ENCODE assay signal across 26 mouse cellular contexts in the genomic region with DNA sequence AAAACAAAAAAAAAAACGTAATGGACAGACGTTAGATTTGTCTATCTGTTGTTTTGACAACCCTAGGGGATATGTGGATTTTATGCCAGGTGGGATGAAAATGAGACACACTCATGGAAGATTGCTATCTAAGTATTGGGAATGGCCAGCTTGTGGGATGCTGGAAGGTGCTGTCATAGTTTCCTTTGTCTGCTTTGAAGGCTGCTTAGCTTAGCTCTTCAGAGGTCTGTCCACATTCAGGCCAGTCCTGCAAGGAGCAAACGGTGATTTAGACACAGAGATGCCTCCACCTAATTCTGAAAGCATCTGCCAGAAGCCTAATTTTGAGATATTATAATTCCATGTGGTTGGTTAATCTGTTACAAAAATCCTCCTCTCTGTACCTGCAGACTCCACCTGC.
A peak's percentile ranks its signal among the peaks of the same experiment; 100 is the strongest.
DNase-seq lines count a peak whose midpoint lies in the region; ATAC-seq lines count a peak whose summit lies in the region.
"Had no signal": no experiment of that assay in that cellular context is flagged by ENCODE, and none has a peak within 500 bp of the region (broad histone marks: within the 10 kb centered on the region; RNA-seq: fewer than 3 reads in every experiment).

No protein-coding gene starts in this region.

- H3K36me3 ChIP-seq in forebrain, embryonic 13.5 days (ENCODE audit: poor library complexity, severe bottlenecking): no peaks in the 10 kb centered on the region
- no peaks in the 10 kb centered on the region for H3K36me3 ChIP-seq in forebrain, embryonic 11.5 days (ENCODE audit: control insufficient read depth, insufficient read depth, low read length)
- no peaks in the 10 kb centered on the region for H3K36me3 ChIP-seq in neural tube, embryonic 13.5 days
- H3K36me3 ChIP-seq in neural tube, embryonic 15.5 days: no peaks in the 10 kb centered on the region
- no peaks in the 10 kb centered on the region for H3K36me3 ChIP-seq in midbrain, embryonic 13.5 days
- H3K36me3 ChIP-seq: G1E had no signal

- no peaks in the 10 kb centered on the region for H3K9me3 ChIP-seq in forebrain, embryonic 13.5 days (replicated peaks)
- no peaks in the 10 kb centered on the region for H3K9me3 ChIP-seq in forebrain, embryonic 11.5 days (ENCODE audit: control insufficient read depth, low read length)
- no peaks in the 10 kb centered on the region for H3K9me3 ChIP-seq in neural tube, embryonic 13.5 days
- H3K9me3 ChIP-seq in neural tube, embryonic 15.5 days (replicated peaks): no peaks in the 10 kb centered on the region
- no peaks in the 10 kb centered on the region for H3K9me3 ChIP-seq in midbrain, embryonic 13.5 days
- H3K9me3 ChIP-seq: G1E had no signal

- H3K27ac ChIP-seq in forebrain, embryonic 13.5 days: peak overlapping the region; percentile 69
- H3K27ac ChIP-seq in forebrain, embryonic 11.5 days (ENCODE audit: low read depth, low read length): no peak overlapping the region
- 0 out of 2 replicates have a peak overlapping the region, but pooled peaks have one; percentile 39 for H3K27ac ChIP-seq in neural tube, embryonic 13.5 days (replicated peaks)
- no peak overlapping the region for H3K27ac ChIP-seq in neural tube, embryonic 15.5 days (replicated peaks)
- peak overlapping the region; percentile 76 for H3K27ac ChIP-seq in midbrain, embryonic 13.5 days
- H3K27ac ChIP-seq: liver, embryonic 14.5 days had no signal

- H3K4me2 ChIP-seq in forebrain, embryonic 13.5 days: no peak overlapping the region
- no peak overlapping the region for H3K4me2 ChIP-seq in forebrain, embryonic 11.5 days (ENCODE audit: low read depth, low read length, severe bottlenecking)
- H3K4me2 ChIP-seq in neural tube, embryonic 13.5 days: no peak overlapping the region
- no peak overlapping the region for H3K4me2 ChIP-seq in neural tube, embryonic 15.5 days
- H3K4me2 ChIP-seq in midbrain, embryonic 13.5 days (replicated peaks): no peak overlapping the region
- H3K4me2 ChIP-seq: lung, embryonic 14.5 days had no signal

- no peak overlapping the region for H3K9ac ChIP-seq in forebrain, embryonic 13.5 days
- H3K9ac ChIP-seq in forebrain, embryonic 11.5 days (ENCODE audit: low read length): no peak overlapping the region
- no peak overlapping the region for H3K9ac ChIP-seq in neural tube, embryonic 13.5 days
- no peak overlapping the region for H3K9ac ChIP-seq in neural tube, embryonic 15.5 days (replicated peaks)
- no peak overlapping the region for H3K9ac ChIP-seq in midbrain, embryonic 13.5 days (replicated peaks)
- H3K9ac ChIP-seq: liver, embryonic 14.5 days; lung, embryonic 14.5 days had no signal

- no peaks in the 10 kb centered on the region for H3K27me3 ChIP-seq in forebrain, embryonic 13.5 days
- H3K27me3 ChIP-seq in forebrain, embryonic 11.5 days (ENCODE audit: control insufficient read depth, insufficient read depth, low read length): no peaks in the 10 kb centered on the region
- H3K27me3 ChIP-seq in neural tube, embryonic 13.5 days: no peaks in the 10 kb centered on the region
- H3K27me3 ChIP-seq in neural tube, embryonic 15.5 days (replicated peaks): no peaks in the 10 kb centered on the region
- no peaks in the 10 kb centered on the region for H3K27me3 ChIP-seq in midbrain, embryonic 13.5 days
- H3K27me3 ChIP-seq: Patski had no signal

- H3K4me3 ChIP-seq in forebrain, embryonic 13.5 days: no peak overlapping the region
- H3K4me3 ChIP-seq in forebrain, embryonic 11.5 days (ENCODE audit: low read depth, low read length): no peak overlapping the region
- H3K4me3 ChIP-seq in neural tube, embryonic 13.5 days: no peak overlapping the region
- no peak overlapping the region for H3K4me3 ChIP-seq in neural tube, embryonic 15.5 days (replicated peaks)
- H3K4me3 ChIP-seq in midbrain, embryonic 13.5 days (replicated peaks): no peak overlapping the region

- ATAC-seq in forebrain, embryonic 13.5 days: peak; percentile 42; the same call in 1 of the 2 replicates
- no peak for ATAC-seq in forebrain, embryonic 11.5 days (replicated peaks; ENCODE audit: low FRiP score)
- ATAC-seq in neural tube, embryonic 13.5 days (ENCODE audit: low read depth): no peak
- no peak for ATAC-seq in neural tube, embryonic 15.5 days (ENCODE audit: low FRiP score)
- peak; percentile 74 for ATAC-seq in midbrain, embryonic 13.5 days
- ATAC-seq: inflammation-experienced regulatory T-cells, adult 6 months; Patski had no signal

- peaks cover 7% of the 10 kb centered on the region; the same call in 1 of the 2 replicates for H3K4me1 ChIP-seq in forebrain, embryonic 13.5 days
- no peaks in the 10 kb centered on the region for H3K4me1 ChIP-seq in forebrain, embryonic 11.5 days (replicated peaks; ENCODE audit: control insufficient read depth, insufficient read depth, low read length)
- peaks cover 10% of the 10 kb centered on the region for H3K4me1 ChIP-seq in neural tube, embryonic 13.5 days (replicated peaks)
- H3K4me1 ChIP-seq in neural tube, embryonic 15.5 days: no peaks in the 10 kb centered on the region
- H3K4me1 ChIP-seq in midbrain, embryonic 13.5 days (replicated peaks): peaks cover 15% of the 10 kb centered on the region

- no peak for DNase-seq in forebrain, embryonic 11.5 days (ENCODE audit: low spot score)
- no peak for DNase-seq in lung, adult 18-20 months
- DNase-seq in MN1 (ENCODE audit: low spot score): no peak
- no peak for DNase-seq in gastrocnemius, adult 18-20 months (ENCODE audit: low spot score)
- DNase-seq: adrenal gland, postnatal 14 days; cerebellum, adult 11 months; cerebellum, adult 9-10 months; cerebellum, postnatal 36 days; gastrocnemius, postnatal 10 days; heart, postnatal 14 days; kidney, adult 11 months; kidney, postnatal 14 days; layer of hippocampus, adult 9-11 months; liver; lung, embryonic 14.5 days; lung, postnatal 14 days; right cerebral cortex, postnatal 25 days; thymus, postnatal 14 days had no signal

- 40% methylated on average over 3 of the region's 3 CpGs for WGBS in forebrain, embryonic 13.5 days
- 57% methylated on average over 3 of the region's 3 CpGs for WGBS in forebrain, embryonic 11.5 days
- 47% methylated on average over 3 of the region's 3 CpGs for WGBS in neural tube, embryonic 13.5 days
- 53% methylated on average over 3 of the region's 3 CpGs for WGBS in neural tube, embryonic 15.5 days
- WGBS in midbrain, embryonic 13.5 days: 50% methylated on average over 3 of the region's 3 CpGs

Comparison
In these comparisons a context has a peak if more than half of its experiments do, and no peak if none do; other contexts are left out.
1. ATAC-seq: peak in forebrain, embryonic 13.5 days (single experiment) and midbrain, embryonic 13.5 days (single experiment); none in forebrain, embryonic 11.5 days (single experiment), neural tube, embryonic 13.5 days (single experiment) and neural tube, embryonic 15.5 days (single experiment).
2. H3K27ac ChIP-seq: peak in forebrain, embryonic 13.5 days (single experiment), neural tube, embryonic 13.5 days (single experiment) and midbrain, embryonic 13.5 days (single experiment); none in forebrain, embryonic 11.5 days (single experiment) and neural tube, embryonic 15.5 days (single experiment).